Mouse (Mus musculus) forelimb bud, embryonic 11.5 days (tissue): ENCODE results near the gene 1700067K01Rik.

Source experiments
- DNase-seq: peaks from one replicate; pipeline ENCODE4 v3.0.0-alpha.2; 2012; ENCODE audit warnings: low read depth, low spot score

1700067K01Rik gene

GRCm38 (mm10) chr8:84001281-84002000, at the start of gene 1700067K01Rik:
TSS of gene 1700067K01Rik (plus strand) at chr8:84001502.
- no peak for DNase-seq

- no peak for DNase-seq
These were observed 46.6 kb upstream of the 1700067K01Rik start for GRCm38 (mm10) chr8:83954749-83955105.

GRCm38 (mm10) chr8:83955106-83955957, 46.0 kb upstream of the 1700067K01Rik start, which contains the start of the genes Gm10644 and Asf1b:
TSS of gene Gm10644 (minus strand) at chr8:83955205.
TSS of gene Asf1b (plus strand) at chr8:83955507.
- peak; percentile 100 for DNase-seq

- no peak for DNase-seq
These were observed 45.4 kb upstream of the 1700067K01Rik start for GRCm38 (mm10) chr8:83955958-83956218.

- peak; percentile 12 for DNase-seq
These were observed 44.5 kb upstream of the 1700067K01Rik start for GRCm38 (mm10) chr8:83956789-83957188.

GRCm38 (mm10) chr8:83964015-83964765, 37.1 kb upstream of the 1700067K01Rik start:
- DNase-seq, result no peak

- no peak for DNase-seq
These were observed 33.6 kb upstream of the 1700067K01Rik start for GRCm38 (mm10) chr8:83967701-83968100.

GRCm38 (mm10) chr8:83971121-83971520, 30.2 kb upstream of the 1700067K01Rik start:
- DNase-seq, result no peak

GRCm38 (mm10) chr8:83971661-83972060, 29.6 kb upstream of the 1700067K01Rik start:
- DNase-seq, result no peak

GRCm38 (mm10) chr8:83972150-83973120, 28.9 kb upstream of the 1700067K01Rik start, which contains the start of gene Prkaca:
TSS of gene Prkaca (plus strand) at chr8:83972993.
- DNase-seq, result peak; percentile 98

- DNase-seq, result no peak
These were observed 27.9 kb upstream of the 1700067K01Rik start for GRCm38 (mm10) chr8:83973161-83974031.

GRCm38 (mm10) chr8:83974521-83974920, 26.8 kb upstream of the 1700067K01Rik start:
- DNase-seq, result no peak

GRCm38 (mm10) chr8:83976101-83976630, 25.1 kb upstream of the 1700067K01Rik start:
- no peak for DNase-seq

GRCm38 (mm10) chr8:83976779-83977350, 24.4 kb upstream of the 1700067K01Rik start:
- no peak for DNase-seq

- DNase-seq, result no peak
These were observed 23.7 kb upstream of the 1700067K01Rik start for GRCm38 (mm10) chr8:83977646-83978045.

GRCm38 (mm10) chr8:83978200-83978599, 23.1 kb upstream of the 1700067K01Rik start:
- no peak for DNase-seq

GRCm38 (mm10) chr8:83980250-83980649, 21.1 kb upstream of the 1700067K01Rik start:
- no peak for DNase-seq

- no peak for DNase-seq
These were observed 20.5 kb upstream of the 1700067K01Rik start for GRCm38 (mm10) chr8:83980845-83981244.

- no peak for DNase-seq
These were observed 19.8 kb upstream of the 1700067K01Rik start for GRCm38 (mm10) chr8:83981533-83981932.
